Comparison of ENCODE assay signal across 8 mouse cellular contexts in the genomic region with DNA sequence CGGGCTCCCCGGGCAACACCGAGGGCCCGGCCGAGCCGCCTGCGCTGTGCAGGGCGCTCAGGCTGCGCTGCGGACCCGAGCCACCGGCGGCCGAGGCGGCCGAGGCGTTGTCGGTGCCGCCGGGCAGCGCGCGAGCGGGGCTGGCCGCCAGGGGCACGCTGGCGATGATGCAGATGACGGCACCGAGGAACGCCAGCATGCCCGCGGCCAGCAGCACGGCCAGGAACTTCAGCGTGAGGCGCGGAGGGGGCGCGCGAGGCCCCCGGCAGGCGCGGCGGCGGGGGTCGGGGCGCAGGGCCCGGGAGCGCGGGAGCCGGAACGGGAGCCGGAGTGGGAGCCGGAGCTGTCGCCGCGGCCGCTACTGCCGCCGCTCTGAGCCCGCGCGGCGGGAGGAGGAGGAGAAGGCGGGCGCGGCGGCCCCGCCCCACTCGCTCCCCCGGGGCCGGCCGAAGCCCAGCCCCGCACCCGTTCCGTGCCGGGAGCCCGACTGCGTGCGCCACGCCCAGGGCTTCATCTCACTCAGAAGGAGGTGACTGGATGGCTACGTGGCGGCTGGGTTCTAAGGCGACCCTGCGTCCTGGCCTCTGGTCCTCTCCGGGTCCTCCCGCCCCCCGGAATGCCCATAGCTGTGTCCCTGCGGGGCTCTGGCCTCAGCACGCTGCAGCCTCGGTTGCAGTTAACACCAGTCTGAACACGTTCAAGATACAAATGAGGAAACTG. TPM values are rescaled to one million over a fixed set of nuclear protein-coding genes. Genes with fewer than 3 reads are reported as not detected.
DNase-seq lines count a peak whose midpoint lies in the region; ATAC-seq lines count a peak whose summit lies in the region.

TSS of gene Nptxr (minus strand) at position 415 of the 720 bp plus-strand sequence.

- H3K27ac ChIP-seq in heart, embryonic 11.5 days (ENCODE audit: low read depth, low read length), result no peak within 1 kb of the TSS
- H3K27ac ChIP-seq in liver, embryonic 16.5 days (ENCODE audit: low read length), result no peak within 1 kb of the TSS

- peak; percentile 41 for DNase-seq in thymus, postnatal 4 days
- DNase-seq in thymus, adult 18-20 months, result no peak
- peak; percentile 71 for DNase-seq in embryo, embryonic 10 days (ENCODE audit: low spot score)
- DNase-seq in kidney, postnatal 14 days, result peak; percentile 63
- peak; percentile 50 for DNase-seq in ovary, postnatal 14 days (ENCODE audit: low spot score)
- no peak for DNase-seq in natural killer cell, adult 2 months (ENCODE audit: low spot score in 2 of 2)

- H3K27me3 ChIP-seq in heart, embryonic 11.5 days (ENCODE audit: control insufficient read depth, insufficient read depth, low read length), result peaks cover 85% of the 10 kb centered on the region
- H3K27me3 ChIP-seq in liver, embryonic 16.5 days (ENCODE audit: control insufficient read depth, insufficient read depth, low read depth, low read length), result peaks cover 70% of the 10 kb centered on the region

- peaks cover 8% of the 10 kb centered on the region; the same call in 1 of the 2 replicates for H3K4me1 ChIP-seq in heart, embryonic 11.5 days (ENCODE audit: control insufficient read depth, insufficient read depth, low read length)
- no peaks in the 10 kb centered on the region; the same call in none of the 2 replicates for H3K4me1 ChIP-seq in liver, embryonic 16.5 days (ENCODE audit: control insufficient read depth, low read depth, low read length)

- H3K4me3 ChIP-seq in heart, embryonic 11.5 days (ENCODE audit: low read depth, low read length), result peak within 1 kb of the TSS; percentile 59
- H3K4me3 ChIP-seq in liver, embryonic 16.5 days (ENCODE audit: low read depth, low read length), result peak within 1 kb of the TSS; percentile 55

- H3K4me2 ChIP-seq in heart, embryonic 11.5 days, result peak within 1 kb of the TSS; percentile 90
- peak within 1 kb of the TSS; percentile 64 for H3K4me2 ChIP-seq in liver, embryonic 16.5 days (ENCODE audit: low read depth, low read length)

- H3K9ac ChIP-seq in heart, embryonic 11.5 days (ENCODE audit: low read depth, low read length), result peak within 1 kb of the TSS; percentile 54
- H3K9ac ChIP-seq in liver, embryonic 16.5 days (ENCODE audit: low read depth, low read length), result no peak within 1 kb of the TSS

- ATAC-seq in heart, embryonic 11.5 days (replicated peaks; ENCODE audit: insufficient number of reproducible peaks, low FRiP score, low TSS enrichment), result peak; percentile 53
- peak; percentile 50 for ATAC-seq in liver, embryonic 16.5 days (ENCODE audit: low read depth)

- H3K36me3 ChIP-seq in heart, embryonic 11.5 days (ENCODE audit: control insufficient read depth, insufficient read depth, low read length), result no peaks in the 10 kb centered on the region
- H3K36me3 ChIP-seq in liver, embryonic 16.5 days (ENCODE audit: control insufficient read depth, insufficient read depth), result no peaks in the 10 kb centered on the region

- H3K9me3 ChIP-seq in heart, embryonic 11.5 days (replicated peaks; ENCODE audit: control insufficient read depth, low read length), result no peaks in the 10 kb centered on the region
- no peaks in the 10 kb centered on the region for H3K9me3 ChIP-seq in liver, embryonic 16.5 days (replicated peaks; ENCODE audit: control insufficient read depth, low read length)

- under 1% methylated on average over 85 of the region's 91 CpGs for WGBS in heart, embryonic 11.5 days (ENCODE audit: insufficient replicate concordance)
- under 1% methylated on average over 63 of the region's 91 CpGs for WGBS in liver, embryonic 16.5 days (ENCODE audit: insufficient replicate concordance)

RNA-seq across cellular contexts. Expression of gene Nptxr, which starts in this region (rescaled TPM):
- 0.58 and 0.83 TPM in 2 replicates for polyA plus RNA-seq in heart, embryonic 11.5 days (2014; fragmentation: Nextera tagmentation; extraction: Ambion mirVana)
- polyA plus RNA-seq in liver, embryonic 16.5 days (2015; fragmentation: Nextera tagmentation; extraction: Ambion mirVana), result 0.07 and 0.14 TPM in 2 replicates

Comparison
In these comparisons a context has a peak if more than half of its experiments do, and no peak if none do; other contexts are left out.
1. DNase-seq: peak in thymus, postnatal 4 days (single experiment), embryo, embryonic 10 days (single experiment), kidney, postnatal 14 days (single experiment) and ovary, postnatal 14 days (single experiment); none in thymus, adult 18-20 months (0 of 2) and natural killer cell, adult 2 months (0 of 2).
2. Peak in ATAC-seq, H3K4me3 ChIP-seq, H3K9ac ChIP-seq and H3K4me2 ChIP-seq in heart, embryonic 11.5 days; RNA of the gene not detected or under 1 TPM.
3. Peak in ATAC-seq, H3K4me3 ChIP-seq and H3K4me2 ChIP-seq in liver, embryonic 16.5 days; RNA of the gene not detected or under 1 TPM.